Mouse (Mus musculus): ENCODE measurements around the gene Tubgcp6. TPM values are rescaled to one million over a fixed set of nuclear protein-coding genes. Genes with fewer than 3 reads are reported as not detected.

Tubgcp6 gene
- total RNA-seq, 2 experiments from 2014 or later, result 13.5 to 16.6 TPM

- DNase-seq (ENCODE audit: low spot score in 2 of 2), result no peak
Measured at GRCm38 (mm10) chr15:89143134-89143533, 20.2 kb upstream of the Tubgcp6 start.

GRCm38 (mm10) chr15:89141905-89142304 is 19.0 kb upstream of the Tubgcp6 start:
- DNase-seq (ENCODE audit: low spot score in 2 of 2), result no peak

- no peak for DNase-seq (ENCODE audit: low spot score in 2 of 2)
Measured at GRCm38 (mm10) chr15:89141443-89141842, 18.5 kb upstream of the Tubgcp6 start.

GRCm38 (mm10) chr15:89140659-89141252 is 17.8 kb upstream of the Tubgcp6 start, which contains the start of gene Mapk12:
TSS of gene Mapk12 (minus strand) at chr15:89140703.
- peak in 1 of 2 experiments; percentile 62 for DNase-seq (ENCODE audit: low spot score in 2 of 2)

GRCm38 (mm10) chr15:89140048-89140658 is 17.2 kb upstream of the Tubgcp6 start:
- peak in 1 of 2 experiments; percentile 57 for DNase-seq (ENCODE audit: low spot score in 2 of 2)

GRCm38 (mm10) chr15:89138531-89138930 is 15.6 kb upstream of the Tubgcp6 start:
- DNase-seq (ENCODE audit: low spot score in 2 of 2), result no peak

GRCm38 (mm10) chr15:89138046-89138405 is 15.1 kb upstream of the Tubgcp6 start:
- DNase-seq (ENCODE audit: low spot score in 2 of 2), result no peak

- DNase-seq (ENCODE audit: low spot score in 2 of 2), result no peak
Measured at GRCm38 (mm10) chr15:89137378-89138045, 14.6 kb upstream of the Tubgcp6 start.

- no peak for DNase-seq (ENCODE audit: low spot score in 2 of 2)
Measured at GRCm38 (mm10) chr15:89136461-89137155, 13.7 kb upstream of the Tubgcp6 start.

GRCm38 (mm10) chr15:89131316-89131715 is 8.4 kb upstream of the Tubgcp6 start:
- no peak for DNase-seq (ENCODE audit: low spot score in 2 of 2)

- no peak for DNase-seq (ENCODE audit: low spot score in 2 of 2)
Measured at GRCm38 (mm10) chr15:89130245-89130644, 7.3 kb upstream of the Tubgcp6 start.

GRCm38 (mm10) chr15:89128382-89129350 is 5.8 kb upstream of the Tubgcp6 start, which contains the start of gene Hdac10:
TSS of gene Hdac10 (minus strand) at chr15:89128700.
- peak; percentile 57 to 85 for DNase-seq (ENCODE audit: low spot score in 2 of 2)

GRCm38 (mm10) chr15:89127364-89127940 is 4.5 kb upstream of the Tubgcp6 start:
- DNase-seq (ENCODE audit: low spot score in 2 of 2), result no peak

GRCm38 (mm10) chr15:89126622-89127021 is 3.7 kb upstream of the Tubgcp6 start:
- DNase-seq (ENCODE audit: low spot score in 2 of 2), result no peak

- no peak for DNase-seq (ENCODE audit: low spot score in 2 of 2)
Measured at GRCm38 (mm10) chr15:89125351-89125750, 2.4 kb upstream of the Tubgcp6 start.

- no peak for DNase-seq (ENCODE audit: low spot score in 2 of 2)
Measured at GRCm38 (mm10) chr15:89124312-89124711, 1.4 kb upstream of the Tubgcp6 start.

GRCm38 (mm10) chr15:89123595-89123994 is 683 bp upstream of the Tubgcp6 start:
- DNase-seq (ENCODE audit: low spot score in 2 of 2), result peak in 1 of 2 experiments; percentile 39

- no peak for DNase-seq (ENCODE audit: low spot score in 2 of 2)
Measured at GRCm38 (mm10) chr15:89118007-89118406, 4.9 kb downstream of the Tubgcp6 start.

GRCm38 (mm10) chr15:89110147-89110546 is 12.8 kb downstream of the Tubgcp6 start:
- DNase-seq (ENCODE audit: low spot score in 2 of 2), result no peak

GRCm38 (mm10) chr15:89106976-89107375 is 15.9 kb downstream of the Tubgcp6 start:
- no peak for DNase-seq (ENCODE audit: low spot score in 2 of 2)

All from gastrocnemius, postnatal 4 days (tissue).